12 mouse cellular contexts compared by ENCODE assay signal in the genomic region with DNA sequence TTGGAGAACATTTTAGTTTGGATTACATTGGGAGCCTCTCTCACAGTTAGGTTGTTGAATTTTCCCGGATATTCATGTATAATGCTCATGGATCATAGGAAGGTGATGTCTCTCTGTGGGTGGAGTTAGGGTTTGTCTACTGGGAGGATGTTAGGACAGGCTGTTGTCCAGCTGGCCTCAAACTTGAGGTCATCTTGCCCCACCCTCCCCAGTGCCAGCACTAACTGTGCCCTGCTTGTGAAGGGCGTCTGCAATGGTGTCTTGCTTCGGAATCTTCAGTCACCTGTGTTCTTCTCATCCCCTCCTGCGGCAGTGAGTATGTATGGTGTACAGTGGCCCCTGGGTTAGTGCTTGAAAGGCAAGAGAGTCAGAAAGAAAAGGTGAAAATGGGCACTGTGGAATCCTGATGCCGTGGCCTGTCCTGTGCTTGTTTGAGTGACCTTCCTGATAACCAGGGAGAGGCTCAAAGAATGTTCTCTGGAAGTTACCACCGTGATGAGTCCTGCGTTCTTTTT.
"Had no signal": no experiment of that assay in that cellular context is flagged by ENCODE, and none has a peak within 500 bp of the region (broad histone marks: within the 10 kb centered on the region; RNA-seq: fewer than 3 reads in every experiment).

No protein-coding gene starts in this region.

- DNase-seq: kidney, adult 2 months; kidney, postnatal 25 days; layer of hippocampus, adult 9-11 months; liver, postnatal 0 days; lung, embryonic 14.5 days; lung, postnatal 4 days; midbrain, embryonic 14.5 days; right cerebral cortex, adult 18-20 months; right cerebral cortex, postnatal 14 days; right cerebral cortex, postnatal 4 days; thymus, adult 18-20 months; thymus, postnatal 36 days had no signal
